Mouse (Mus musculus) limb, embryonic 12.5 days (tissue): ENCODE data around the gene Gm42421. TPM values are rescaled to one million over a fixed set of nuclear protein-coding genes. Genes with fewer than 3 reads are reported as not detected.

ENCODE experiments used
- ATAC-seq: fragments of 200-750 bp; cut with Nextera tagmentation; 2 replicates; pipeline ENCODE4 v1.8.0; 2017; ENCODE audit warnings: low read depth, moderate TSS enrichment; ENCODE audit not compliant: insufficient number of reproducible peaks, insufficient read depth, low FRiP score, low TSS enrichment
- H3K27ac ChIP-seq: fragments of 300-500 bp; sonication (generic); 2 replicates; pipeline ENCODE4 v1.5.1; 2016; ENCODE audit warnings: mild to moderate bottlenecking, moderate library complexity
- H3K27me3 ChIP-seq: fragments of 300-500 bp; sonication (generic); 2 replicates; pipeline ENCODE4 v1.6.1; 2016; ENCODE audit warnings: mild to moderate bottlenecking, moderate library complexity
- H3K36me3 ChIP-seq: fragments of 300-500 bp; sonication (generic); 2 replicates; pipeline ENCODE4 v1.6.1; 2016; ENCODE audit warnings: mild to moderate bottlenecking, moderate library complexity
- H3K4me1 ChIP-seq: fragments of 300-500 bp; sonication (generic); replicated peaks from 2 replicates; pipeline ENCODE4 v1.6.1; 2016
- H3K4me2 ChIP-seq: fragments of 300-500 bp; sonication (generic); 2 replicates; pipeline ENCODE4 v1.6.1; 2016; ENCODE audit warnings: mild to moderate bottlenecking, moderate library complexity
- H3K4me3 ChIP-seq: fragments of 300-500 bp; sonication (generic); replicated peaks from 2 replicates; pipeline ENCODE4 v1.5.1; 2016; ENCODE audit warnings: mild to moderate bottlenecking
- H3K9ac ChIP-seq: fragments of 300-500 bp; sonication (generic); replicated peaks from 2 replicates; pipeline ENCODE4 v1.6.1; 2016; ENCODE audit warnings: mild to moderate bottlenecking, moderate library complexity
- H3K9me3 ChIP-seq: fragments of 300-500 bp; sonication (generic); 2 replicates; pipeline ENCODE4 v1.6.1; 2016; ENCODE audit warnings: mild to moderate bottlenecking, moderate library complexity
- WGBS: fragments of 180-500 bp; shearing (Covaris S2); methylation state at CpG from one replicate; pipeline ENCODE4 v1.1.7; 2016; 5-methylcytosine and 5-hydroxymethylcytosine counted together
- polyA plus RNA-seq: library from polyadenylated mRNA; unstranded; fragments of >200 nt; fragmentation: Nextera tagmentation; extraction: Ambion mirVana; gene quantifications from 2 replicates; pipeline ENCODE4 v1.2.1, GENCODE M21; 2016

Gm42421 gene
- polyA plus RNA-seq, 1 experiment from 2014 or later: 1.0 TPM

- 48% methylated on average over 4 of the region's 4 CpGs for WGBS
- no peak overlapping the region for H3K4me2 ChIP-seq
Observed at GRCm38 (mm10) chr5:143974931-143975630, 47.1 kb downstream of the Gm42421 start.

GRCm38 (mm10) chr5:143975631-143975933, 47.6 kb downstream of the Gm42421 start:
- WGBS: 76% methylated on average over 2 of the region's 2 CpGs
- Histone ChIP-seq H3K4me1 (peaks cover 4% of the 10 kb centered on the region; the same call in 1 of the 2 replicates), H3K9me3 (no peaks in the 10 kb centered on the region), H3K36me3 (no peaks in the 10 kb centered on the region), H3K4me3 (no peak overlapping the region), H3K27me3 (no peaks in the 10 kb centered on the region), H3K9ac (no peak overlapping the region), H3K27ac (no peak overlapping the region), H3K4me2 (no peak overlapping the region)
- ATAC-seq: no peak

More at GRCm38 (mm10) chr5:143974931-143975630, 47.1 kb downstream of the Gm42421 start:
- H3K4me1 ChIP-seq: no peaks in the 10 kb centered on the region
- peak; percentile 57; the same call in 1 of the 2 replicates for ATAC-seq
- H3K9me3 ChIP-seq: no peaks in the 10 kb centered on the region
- no peak overlapping the region for H3K9ac ChIP-seq
- no peak overlapping the region for H3K27ac ChIP-seq
- no peaks in the 10 kb centered on the region for H3K36me3 ChIP-seq
- H3K27me3 ChIP-seq: no peaks in the 10 kb centered on the region
- H3K4me3 ChIP-seq: no peak overlapping the region

GRCm38 (mm10) chr5:143976232-143976631, 48.3 kb downstream of the Gm42421 start:
- WGBS: 89% methylated on average over 11 of the region's 11 CpGs
- no peaks in the 10 kb centered on the region for H3K27me3 ChIP-seq
- H3K9me3 ChIP-seq: no peaks in the 10 kb centered on the region
- peaks cover 10% of the 10 kb centered on the region for H3K4me1 ChIP-seq
- no peaks in the 10 kb centered on the region for H3K36me3 ChIP-seq
- no peak overlapping the region for H3K9ac ChIP-seq
- H3K4me2 ChIP-seq: no peak overlapping the region
- no peak overlapping the region for H3K4me3 ChIP-seq
- no peak for ATAC-seq
- no peak overlapping the region for H3K27ac ChIP-seq

- H3K27ac ChIP-seq: no peak overlapping the region
- H3K27me3 ChIP-seq: no peaks in the 10 kb centered on the region
- H3K4me2 ChIP-seq: no peak overlapping the region
- no peaks in the 10 kb centered on the region for H3K9me3 ChIP-seq
- no peak overlapping the region for H3K9ac ChIP-seq
- ATAC-seq: no peak
- peaks cover 10% of the 10 kb centered on the region for H3K4me1 ChIP-seq
- no peaks in the 10 kb centered on the region for H3K36me3 ChIP-seq
- H3K4me3 ChIP-seq: no peak overlapping the region
- WGBS: 71% methylated on average over 16 of the region's 16 CpGs
Observed at GRCm38 (mm10) chr5:143976726-143977431, 48.9 kb downstream of the Gm42421 start.

- no peak overlapping the region for H3K27ac ChIP-seq
Observed at GRCm38 (mm10) chr5:143980858-143981257, 52.9 kb downstream of the Gm42421 start.

GRCm38 (mm10) chr5:143982361-143982760, 54.4 kb downstream of the Gm42421 start:
- 68% methylated on average over 2 of the region's 2 CpGs for WGBS

More at GRCm38 (mm10) chr5:143980858-143981257, 52.9 kb downstream of the Gm42421 start:
- H3K9me3 ChIP-seq: no peaks in the 10 kb centered on the region
- H3K27me3 ChIP-seq: no peaks in the 10 kb centered on the region
- H3K36me3 ChIP-seq: peaks cover 27% of the 10 kb centered on the region
- peaks cover 10% of the 10 kb centered on the region for H3K4me1 ChIP-seq
- H3K4me2 ChIP-seq: peak overlapping the region; percentile 22
- H3K9ac ChIP-seq: no peak overlapping the region
- 15% methylated on average over 9 of the region's 9 CpGs for WGBS
- no peak overlapping the region for H3K4me3 ChIP-seq
- no peak for ATAC-seq

GRCm38 (mm10) chr5:143985381-143985780, 57.4 kb downstream of the Gm42421 start:
- Histone ChIP-seq H3K9ac (no peak overlapping the region), H3K27ac (no peak overlapping the region), H3K9me3 (no peaks in the 10 kb centered on the region), H3K4me2 (no peak overlapping the region), H3K4me3 (no peak overlapping the region), H3K4me1 (peaks cover 8% of the 10 kb centered on the region), H3K36me3 (peaks cover 72% of the 10 kb centered on the region), H3K27me3 (no peaks in the 10 kb centered on the region)
- no peak for ATAC-seq
- WGBS: 93% methylated on average over 7 of the region's 7 CpGs

More at GRCm38 (mm10) chr5:143982361-143982760, 54.4 kb downstream of the Gm42421 start:
- Histone ChIP-seq H3K27me3 (no peaks in the 10 kb centered on the region), H3K4me2 (no peak overlapping the region), H3K9ac (no peak overlapping the region), H3K4me3 (no peak overlapping the region), H3K9me3 (no peaks in the 10 kb centered on the region), H3K27ac (no peak overlapping the region), H3K36me3 (peaks cover 42% of the 10 kb centered on the region), H3K4me1 (peaks cover 10% of the 10 kb centered on the region)
- ATAC-seq: no peak

Other genes with a start within 250 kb of the Gm42421 start
- 32.4 and 34.4 TPM in 2 replicates for gene Usp42, start 195.9 kb upstream of the Gm42421 start, polyA plus RNA-seq
- gene Eif2ak1, start 110.4 kb upstream of the Gm42421 start, polyA plus RNA-seq: 47.2 and 49.5 TPM in 2 replicates
- gene Ankrd61, start 30.5 kb upstream of the Gm42421 start, polyA plus RNA-seq: 0.38 and 0.44 TPM in 2 replicates
- 98.0 and 102 TPM in 2 replicates for gene Aimp2, start 18.3 kb upstream of the Gm42421 start, polyA plus RNA-seq
- gene Pms2, start 18.2 kb upstream of the Gm42421 start, polyA plus RNA-seq: 38.0 and 41.6 TPM in 2 replicates
- 0.87 and 1.3 TPM in 2 replicates for gene Rsph10b, start 4.9 kb downstream of the Gm42421 start, polyA plus RNA-seq
- 97.7 and 104 TPM in 2 replicates for gene Ccz1, start 86.7 kb downstream of the Gm42421 start, polyA plus RNA-seq
- gene Ocm, start 98.5 kb downstream of the Gm42421 start, polyA plus RNA-seq: not detected in 2 replicates
- 5.3 and 5.7 TPM in 2 replicates for gene Lmtk2, start 172.3 kb downstream of the Gm42421 start, polyA plus RNA-seq